Mouse (Mus musculus) ovary, adult 18-20 months (tissue): ENCODE measurements at regions not wholly inside any gene's neighbourhood (a gene's known extent, or its start where the extent isn't known, plus 50 kb on each side); places are given as distances from the start of the nearest gene placed in this dataset.

ENCODE experiments used
- DNase-seq: peaks from one replicate; pipeline ENCODE4 v3.0.0; 2022; ENCODE audit warnings: low spot score, mixed read lengths

GRCm38 (mm10) chr2:178805283-178805682, 375.0 kb downstream of the Cdh26 start:
- no peak for DNase-seq

GRCm38 (mm10) chr2:178821552-178821951, 391.2 kb downstream of the Cdh26 start:
- no peak for DNase-seq

GRCm38 (mm10) chr2:178830313-178830712, 400.0 kb downstream of the Cdh26 start:
- DNase-seq: no peak

- no peak for DNase-seq
These were observed 404.7 kb downstream of the Cdh26 start for GRCm38 (mm10) chr2:178834986-178835385.

GRCm38 (mm10) chr2:178838571-178838970, 408.2 kb downstream of the Cdh26 start:
- DNase-seq: no peak

- no peak for DNase-seq
These were observed 410.6 kb downstream of the Cdh26 start for GRCm38 (mm10) chr2:178840975-178841374.

- no peak for DNase-seq
These were observed 412.3 kb downstream of the Cdh26 start for GRCm38 (mm10) chr2:178842595-178842994.

GRCm38 (mm10) chr2:178843458-178843857, 413.1 kb downstream of the Cdh26 start:
- DNase-seq: no peak

- no peak for DNase-seq
These were observed 414.2 kb downstream of the Cdh26 start for GRCm38 (mm10) chr2:178844561-178844960.

- no peak for DNase-seq
These were observed 420.0 kb downstream of the Cdh26 start for GRCm38 (mm10) chr2:178850320-178850719.

GRCm38 (mm10) chr2:178850769-178851168, 420.4 kb downstream of the Cdh26 start:
- DNase-seq: no peak

GRCm38 (mm10) chr2:178854012-178854411, 423.7 kb downstream of the Cdh26 start:
- DNase-seq: no peak

- DNase-seq: no peak
These were observed 424.4 kb downstream of the Cdh26 start for GRCm38 (mm10) chr2:178854760-178855159.

GRCm38 (mm10) chr2:178862620-178863019, 432.3 kb downstream of the Cdh26 start:
- DNase-seq: no peak

- no peak for DNase-seq
These were observed 436.8 kb downstream of the Cdh26 start for GRCm38 (mm10) chr2:178867086-178867485.

- no peak for DNase-seq
These were observed 438.8 kb downstream of the Cdh26 start for GRCm38 (mm10) chr2:178869160-178869559.

- no peak for DNase-seq
These were observed 448.1 kb downstream of the Cdh26 start for GRCm38 (mm10) chr2:178878436-178878835.

- no peak for DNase-seq
These were observed 455.4 kb downstream of the Cdh26 start for GRCm38 (mm10) chr2:178885686-178886085.

GRCm38 (mm10) chr2:178888704-178889103, 458.4 kb downstream of the Cdh26 start:
- no peak for DNase-seq

- no peak for DNase-seq
These were observed 472.1 kb downstream of the Cdh26 start for GRCm38 (mm10) chr2:178902397-178902796.

GRCm38 (mm10) chr2:178909325-178909724, 479.0 kb downstream of the Cdh26 start:
- DNase-seq: no peak

GRCm38 (mm10) chr2:178911646-178912045, 481.3 kb downstream of the Cdh26 start:
- no peak for DNase-seq

- no peak for DNase-seq
These were observed 486.1 kb downstream of the Cdh26 start for GRCm38 (mm10) chr2:178916316-178917033.

- no peak for DNase-seq
These were observed 494.3 kb downstream of the Cdh26 start for GRCm38 (mm10) chr2:178924456-178925115.
